Mouse (Mus musculus) testis, adult 2 months (tissue): Measurements from ENCODE around the gene Atp1a1.

ENCODE experiments used
- CTCF ChIP-seq: fragments of 200-500 bp; IDR thresholded peaks from 2 replicates; pipeline ENCODE4 v1.5.1; 2012; ENCODE audit warnings: low read depth, mild to moderate bottlenecking, inconsistent platforms, low read length, moderate library complexity; ENCODE audit not compliant: control insufficient read depth, insufficient read depth, insufficient replicate concordance
- POLR2A ChIP-seq: fragments of 200-500 bp; IDR thresholded peaks from 2 replicates; pipeline ENCODE4 v1.6.1; 2012; ENCODE audit warnings: low read depth, mild to moderate bottlenecking, inconsistent platforms, low read length, moderate library complexity; ENCODE audit not compliant: control insufficient read depth

DNA sequence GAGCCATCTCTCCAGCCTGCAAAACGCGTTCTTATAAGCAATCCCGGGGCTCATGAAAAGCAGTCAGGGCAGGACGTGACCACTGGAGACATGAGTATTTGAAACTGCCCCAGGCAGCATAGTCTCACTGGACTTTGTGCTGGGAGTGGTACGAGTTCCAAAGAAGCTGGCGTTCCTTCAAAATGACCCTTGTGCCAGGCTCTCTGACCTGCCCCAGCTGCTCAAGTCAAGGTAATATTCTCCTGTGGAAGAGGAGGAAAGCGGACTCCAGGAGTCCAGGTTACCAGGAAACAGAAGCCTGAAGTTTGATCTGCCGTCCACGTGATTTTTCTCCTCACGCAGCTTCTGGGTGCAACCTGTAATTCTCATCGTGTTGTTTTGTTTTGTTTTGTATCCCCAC, 77.9 kb downstream of the Atp1a1 start:
- no peak for TF ChIP-seq CTCF
- TF ChIP-seq POLR2A = no peak
